Mouse (Mus musculus): Measurements from ENCODE around the gene Apoc2. TPM values are rescaled to one million over a fixed set of nuclear protein-coding genes. Genes with fewer than 3 reads are reported as not detected.

The Apoc2 gene
- polyA plus RNA-seq, 1 experiment from 2014 or later = 8.7 TPM

GRCm38 (mm10) chr7:19717346-19717745, 39.6 kb upstream of the Apoc2 start:
- DNase-seq (ENCODE audit: low spot score) = no peak
- no peak overlapping the region for H3K4me2 ChIP-seq (replicated peaks; ENCODE audit: low read depth)
- WGBS = 83% methylated on average over 4 of the region's 4 CpGs

GRCm38 (mm10) chr7:19716822-19717221, 39.1 kb upstream of the Apoc2 start:
- Histone ChIP-seq H3K9me3 (ENCODE audit: control insufficient read depth, low read length) (peaks cover 6% of the 10 kb centered on the region; the same call in 1 of the 2 replicates), H3K36me3 (ENCODE audit: control insufficient read depth, insufficient read depth, low read length) (peaks cover 12% of the 10 kb centered on the region), H3K27ac (replicated peaks) (no peak overlapping the region; the same call in 1 of the 2 replicates), H3K27me3 (ENCODE audit: control insufficient read depth, insufficient read depth, low read length) (no peaks in the 10 kb centered on the region), H3K4me1 (replicated peaks; ENCODE audit: control insufficient read depth, insufficient read depth) (no peaks in the 10 kb centered on the region; the same call in 1 of the 2 replicates), H3K4me2 (replicated peaks; ENCODE audit: low read depth) (no peak overlapping the region), H3K9ac (ENCODE audit: low read length) (no peak overlapping the region), H3K4me3 (ENCODE audit: low read depth, low read length) (no peak overlapping the region)
- whole genome bisulfite sequencing = 81% methylated on average over 2 of the region's 2 CpGs
- no peak for TF ChIP-seq CTCF (IDR thresholded peaks at IDR 0.05; ENCODE audit: low read depth)
- TF ChIP-seq EP300 (optimal IDR thresholded peaks at IDR 0.05) = no peak
- ATAC-seq (ENCODE audit: low FRiP score, low TSS enrichment) (no peak), DNase-seq (ENCODE audit: low spot score) (no peak)

More at GRCm38 (mm10) chr7:19717346-19717745, 39.6 kb upstream of the Apoc2 start:
- H3K27ac ChIP-seq (replicated peaks) = no peak overlapping the region
- peaks cover 9% of the 10 kb centered on the region for H3K36me3 ChIP-seq (ENCODE audit: control insufficient read depth, insufficient read depth, low read length)
- H3K4me3 ChIP-seq (ENCODE audit: low read depth, low read length) = no peak overlapping the region
- H3K9ac ChIP-seq (ENCODE audit: low read length) = no peak overlapping the region
- no peaks in the 10 kb centered on the region; the same call in 1 of the 2 replicates for H3K4me1 ChIP-seq (replicated peaks; ENCODE audit: control insufficient read depth, insufficient read depth)
- TF ChIP-seq EP300 (optimal IDR thresholded peaks at IDR 0.05) = no peak
- TF ChIP-seq CTCF (IDR thresholded peaks at IDR 0.05; ENCODE audit: low read depth) = no peak
- H3K27me3 ChIP-seq (ENCODE audit: control insufficient read depth, insufficient read depth, low read length) = no peaks in the 10 kb centered on the region
- ATAC-seq (ENCODE audit: low FRiP score, low TSS enrichment) = no peak
- peaks cover 6% of the 10 kb centered on the region; the same call in 1 of the 2 replicates for H3K9me3 ChIP-seq (ENCODE audit: control insufficient read depth, low read length)

GRCm38 (mm10) chr7:19716055-19716682, 38.4 kb upstream of the Apoc2 start:
- DNase-seq (ENCODE audit: low spot score) (no peak), ATAC-seq (ENCODE audit: low FRiP score, low TSS enrichment) (no peak)
- Histone ChIP-seq H3K27me3 (ENCODE audit: control insufficient read depth, insufficient read depth, low read length) (no peaks in the 10 kb centered on the region), H3K9ac (ENCODE audit: low read length) (no peak overlapping the region), H3K36me3 (ENCODE audit: control insufficient read depth, insufficient read depth, low read length) (peaks cover 15% of the 10 kb centered on the region), H3K4me2 (replicated peaks; ENCODE audit: low read depth) (peak overlapping the region; percentile 47), H3K27ac (replicated peaks) (peak overlapping the region; percentile 83), H3K9me3 (ENCODE audit: control insufficient read depth, low read length) (peaks cover 2% of the 10 kb centered on the region; the same call in 1 of the 2 replicates), H3K4me1 (replicated peaks; ENCODE audit: control insufficient read depth, insufficient read depth) (no peaks in the 10 kb centered on the region; the same call in 1 of the 2 replicates), H3K4me3 (ENCODE audit: low read depth, low read length) (peak overlapping the region; percentile 22)
- TF ChIP-seq CTCF (IDR thresholded peaks at IDR 0.05; ENCODE audit: low read depth) = no peak
- TF ChIP-seq EP300 (optimal IDR thresholded peaks at IDR 0.05) = peak; percentile 42
- 5% methylated on average over 18 of the region's 18 CpGs for WGBS

- Histone ChIP-seq H3K4me2 (replicated peaks; ENCODE audit: low read depth) (peak within 1 kb of the TSS; percentile 97), H3K27ac (replicated peaks) (peak within 1 kb of the TSS; percentile 83), H3K27me3 (ENCODE audit: control insufficient read depth, insufficient read depth, low read length) (no peaks in the 10 kb centered on the region), H3K4me3 (ENCODE audit: low read depth, low read length) (peak within 1 kb of the TSS; percentile 92), H3K9ac (ENCODE audit: low read length) (peak within 1 kb of the TSS; percentile 94), H3K4me1 (replicated peaks; ENCODE audit: control insufficient read depth, insufficient read depth) (no peaks in the 10 kb centered on the region; the same call in 1 of the 2 replicates), H3K36me3 (ENCODE audit: control insufficient read depth, insufficient read depth, low read length) (peaks cover 19% of the 10 kb centered on the region), H3K9me3 (ENCODE audit: control insufficient read depth, low read length) (no peaks in the 10 kb centered on the region)
- TF ChIP-seq EP300 (optimal IDR thresholded peaks at IDR 0.05) = no peak
- TF ChIP-seq CTCF (IDR thresholded peaks at IDR 0.05; ENCODE audit: low read depth) = no peak
- WGBS = under 1% methylated on average over 56 of the region's 59 CpGs
- peak; percentile 99 for DNase-seq (ENCODE audit: low spot score)
- peak; percentile 99 for ATAC-seq (ENCODE audit: low FRiP score, low TSS enrichment)
Observed at GRCm38 (mm10) chr7:19715239-19716054, 37.7 kb upstream of the Apoc2 start, which contains the start of gene Tomm40. Gene Tomm40, minus strand, starts transcription at chr7:19715438.

GRCm38 (mm10) chr7:19714836-19715235, 37.1 kb upstream of the Apoc2 start:
- TF ChIP-seq CTCF (IDR thresholded peaks at IDR 0.05; ENCODE audit: low read depth) = no peak
- TF ChIP-seq EP300 (optimal IDR thresholded peaks at IDR 0.05) = no peak
- peak overlapping the region; percentile 92 for H3K4me3 ChIP-seq (ENCODE audit: low read depth, low read length)
- peak overlapping the region; percentile 94 for H3K9ac ChIP-seq (ENCODE audit: low read length)
- peak overlapping the region; percentile 97 for H3K4me2 ChIP-seq (replicated peaks; ENCODE audit: low read depth)
- WGBS = 0% methylated on average over 39 of the region's 39 CpGs
- H3K9me3 ChIP-seq (ENCODE audit: control insufficient read depth, low read length) = no peaks in the 10 kb centered on the region
- H3K27ac ChIP-seq (replicated peaks) = peak overlapping the region; percentile 80
- DNase-seq (ENCODE audit: low spot score) (peak; percentile 35), ATAC-seq (ENCODE audit: low FRiP score, low TSS enrichment) (no peak; the same call in 1 of the 2 replicates)
- no peaks in the 10 kb centered on the region; the same call in 1 of the 2 replicates for H3K4me1 ChIP-seq (replicated peaks; ENCODE audit: control insufficient read depth, insufficient read depth)
- H3K36me3 ChIP-seq (ENCODE audit: control insufficient read depth, insufficient read depth, low read length) = peaks cover 21% of the 10 kb centered on the region
- no peaks in the 10 kb centered on the region for H3K27me3 ChIP-seq (ENCODE audit: control insufficient read depth, insufficient read depth, low read length)

All from stomach, postnatal 0 days (tissue).